Mouse (Mus musculus) embryonic facial prominence, embryonic 14.5 days (tissue): ENCODE measurements around the gene Pmpca. TPM values are rescaled to one million over a fixed set of nuclear protein-coding genes. Genes with fewer than 3 reads are reported as not detected.

ENCODE experiments used
- ATAC-seq: fragments of 200-750 bp; cut with Nextera tagmentation; 2 replicates; pipeline ENCODE4 v1.8.0; 2017; ENCODE audit warnings: low read depth, moderate number of reproducible peaks, moderate TSS enrichment
- DNase-seq: peaks from one replicate; pipeline ENCODE4 v3.0.0-alpha.2; 2015; ENCODE audit warnings: low spot score
- H3K27ac ChIP-seq: fragments of 300-500 bp; sonication (generic); replicated peaks from 2 replicates; pipeline ENCODE4 v1.5.1; 2014; ENCODE audit warnings: low read depth, mild to moderate bottlenecking, low read length, moderate library complexity
- H3K27me3 ChIP-seq: fragments of 300-500 bp; sonication (generic); replicated peaks from 2 replicates; pipeline ENCODE4 v1.6.1; 2014; ENCODE audit warnings: low read length; ENCODE audit not compliant: control insufficient read depth, insufficient read depth
- H3K36me3 ChIP-seq: fragments of 300-500 bp; sonication (generic); 2 replicates; pipeline ENCODE4 v1.6.1; 2014; ENCODE audit warnings: low read length, mixed read lengths; ENCODE audit not compliant: control insufficient read depth, insufficient read depth
- H3K4me1 ChIP-seq: fragments of 300-500 bp; sonication (generic); 2 replicates; pipeline ENCODE4 v1.6.1; 2014; ENCODE audit warnings: antibody characterized with exemption, low read length; ENCODE audit not compliant: control insufficient read depth, insufficient read depth
- H3K4me2 ChIP-seq: fragments of 300-500 bp; sonication (generic); 2 replicates; pipeline ENCODE4 v1.6.1; 2014; ENCODE audit warnings: low read depth, mild to moderate bottlenecking, low read length, moderate library complexity, mixed read lengths
- H3K4me3 ChIP-seq: fragments of 300-500 bp; sonication (generic); 2 replicates; pipeline ENCODE4 v1.5.1; 2014; ENCODE audit warnings: low read depth, mild to moderate bottlenecking, low read length
- H3K9ac ChIP-seq: fragments of 300-500 bp; sonication (generic); 2 replicates; pipeline ENCODE4 v1.6.1; 2014; ENCODE audit warnings: low read depth, mild to moderate bottlenecking, low read length, moderate library complexity, mixed read lengths
- H3K9me3 ChIP-seq: fragments of 300-500 bp; sonication (generic); 2 replicates; pipeline ENCODE4 v1.6.1; 2016; ENCODE audit warnings: low read length; ENCODE audit not compliant: control insufficient read depth
- WGBS: fragments of 180-500 bp; shearing (Covaris S2); extraction: QIAGEN DNeasy Blood & Tissue Kit; methylation state at CpG from one replicate; pipeline ENCODE4 v1.1.7; 2014; 5-methylcytosine and 5-hydroxymethylcytosine counted together
- polyA plus RNA-seq: library from polyadenylated mRNA; unstranded; fragments of >200 nt; fragmentation: Nextera tagmentation; extraction: Ambion mirVana; gene quantifications from 2 replicates; pipeline ENCODE4 v1.2.1, GENCODE M21; 2014

The Pmpca gene
- polyA plus RNA-seq, 1 experiment from 2014 or later: 71.9 TPM

DNA sequence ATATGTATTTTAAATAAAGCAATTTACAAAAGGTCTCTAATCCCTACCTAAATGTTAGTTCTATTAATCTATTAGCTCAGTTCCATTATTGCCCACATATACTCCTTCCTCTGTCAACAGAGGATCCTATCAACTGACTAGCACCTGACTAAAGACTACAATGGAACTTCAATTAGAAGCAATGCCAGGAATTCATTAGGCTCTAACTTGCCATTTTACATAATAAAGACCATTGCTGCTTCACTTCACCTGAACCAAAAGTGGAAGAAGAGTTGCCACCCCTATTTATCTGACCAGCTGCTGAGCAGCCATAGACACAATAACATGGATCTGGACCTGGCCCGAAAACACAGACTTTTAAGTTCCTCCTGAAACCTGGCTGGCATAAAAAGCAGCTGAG is 53.7 kb downstream of the Pmpca start:
- DNase-seq: no peak
- no peak for ATAC-seq
- H3K4me3 ChIP-seq: no peak overlapping the region
- no peaks in the 10 kb centered on the region for H3K27me3 ChIP-seq
- no peak overlapping the region for H3K9ac ChIP-seq
- H3K9me3 ChIP-seq: no peaks in the 10 kb centered on the region
- peaks cover 42% of the 10 kb centered on the region for H3K36me3 ChIP-seq
- 90% methylated on average over 1 of the region's 1 CpGs for WGBS
- H3K27ac ChIP-seq: no peak overlapping the region
- H3K4me1 ChIP-seq: peaks cover 16% of the 10 kb centered on the region
- peak overlapping the region; percentile 77; the same call in 1 of the 2 replicates for H3K4me2 ChIP-seq

DNA sequence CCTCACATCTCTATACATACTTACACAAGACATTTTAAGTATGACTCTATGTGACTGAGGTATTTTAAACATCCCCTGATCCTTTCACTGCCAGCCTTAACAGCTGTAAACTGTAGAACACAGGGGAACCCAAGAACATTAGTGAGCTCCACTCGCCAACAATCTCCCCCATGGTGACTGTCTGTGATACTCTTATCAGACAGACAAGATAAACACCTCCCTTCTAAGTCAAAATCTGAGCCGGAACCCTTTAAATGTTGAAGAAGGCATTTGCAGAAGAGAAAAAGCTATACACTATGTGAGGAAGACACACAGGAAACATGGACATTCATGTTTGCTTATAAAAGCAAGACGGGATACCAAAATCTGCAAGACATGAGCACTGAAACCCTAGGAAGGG is 54.7 kb downstream of the Pmpca start:
- H3K9ac ChIP-seq: peak overlapping the region; percentile 89
- DNase-seq (no peak), ATAC-seq (no peak)
- H3K27me3 ChIP-seq: no peaks in the 10 kb centered on the region
- H3K4me1 ChIP-seq: peaks cover 16% of the 10 kb centered on the region
- H3K4me3 ChIP-seq: peak overlapping the region; percentile 89
- H3K9me3 ChIP-seq: no peaks in the 10 kb centered on the region
- WGBS: 41% methylated on average over 3 of the region's 3 CpGs
- peak overlapping the region; percentile 77 for H3K4me2 ChIP-seq
- peaks cover 32% of the 10 kb centered on the region for H3K36me3 ChIP-seq
- H3K27ac ChIP-seq: no peak overlapping the region

DNA sequence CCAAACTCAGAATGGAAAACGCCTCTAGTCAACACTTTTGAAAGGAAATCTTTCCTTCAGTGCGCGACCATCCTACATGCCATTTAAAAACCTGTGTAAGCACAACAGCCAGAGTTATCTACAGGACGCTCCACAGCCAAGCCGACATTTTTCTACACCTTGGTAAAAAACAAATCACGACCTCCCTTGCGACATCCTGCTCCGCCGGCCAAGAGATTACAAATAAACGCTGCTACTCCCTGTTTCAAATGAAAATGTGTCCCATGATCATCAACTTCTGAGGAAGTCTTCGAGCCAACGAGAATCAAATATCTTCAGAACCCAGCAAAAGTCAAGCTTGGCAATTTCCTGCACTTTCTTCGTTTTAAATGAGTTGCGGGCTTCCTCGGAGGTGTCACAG is 55.2 kb downstream of the Pmpca start:
- Histone ChIP-seq H3K4me1 (peaks cover 16% of the 10 kb centered on the region), H3K9ac (peak overlapping the region; percentile 89), H3K4me3 (peak overlapping the region; percentile 89), H3K36me3 (peaks cover 27% of the 10 kb centered on the region), H3K27me3 (no peaks in the 10 kb centered on the region), H3K9me3 (no peaks in the 10 kb centered on the region), H3K27ac (peak overlapping the region; percentile 88), H3K4me2 (peak overlapping the region; percentile 77)
- 3% methylated on average over 15 of the region's 15 CpGs for WGBS
- ATAC-seq (no peak), DNase-seq (no peak)

DNA sequence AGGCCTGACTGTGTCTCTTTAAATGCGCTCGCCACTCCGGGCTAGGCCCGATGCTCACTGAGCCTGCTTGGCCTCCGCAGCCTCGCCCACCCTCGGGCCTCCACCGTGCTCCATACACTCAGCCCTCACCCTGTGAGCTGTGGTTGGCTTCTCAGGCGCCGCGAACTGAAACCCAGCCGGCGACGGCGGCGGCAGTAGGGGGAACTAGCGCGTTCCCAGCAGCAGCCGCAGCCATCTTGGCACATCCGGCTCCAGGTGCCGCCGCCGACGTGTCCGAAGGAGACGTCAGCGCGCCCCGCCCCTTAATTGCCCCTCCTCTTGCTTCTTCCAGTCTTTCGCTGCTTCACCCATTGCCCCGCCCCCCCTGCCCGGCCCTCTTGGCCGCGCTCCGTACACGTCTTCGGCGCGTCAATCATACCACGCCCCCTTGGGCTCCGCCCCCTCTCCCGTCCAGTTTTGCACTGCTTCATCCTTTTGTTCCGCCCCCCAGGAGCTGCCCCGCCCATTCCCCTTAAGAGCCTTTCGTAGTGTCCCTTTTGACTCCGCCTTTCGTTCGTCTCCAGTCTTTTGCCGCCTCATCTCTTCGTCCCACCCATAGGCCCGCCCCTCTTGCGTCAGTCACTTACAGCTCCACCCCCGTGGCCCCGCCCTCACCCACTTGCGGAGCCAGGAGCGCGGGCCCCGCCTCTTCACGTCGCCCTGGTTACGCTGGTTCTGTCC is 56.0 kb downstream of the Pmpca start, which contains the start of gene Sec16a:
Sec16a (minus strand) TSS at position 271 of the 720 bp plus-strand sequence.
- no peaks in the 10 kb centered on the region for H3K27me3 ChIP-seq
- DNase-seq (peak; percentile 100), ATAC-seq (peak; percentile 93)
- WGBS: under 1% methylated on average over 51 of the region's 61 CpGs
- H3K4me3 ChIP-seq: peak within 1 kb of the TSS; percentile 89
- peaks cover 20% of the 10 kb centered on the region for H3K36me3 ChIP-seq
- H3K27ac ChIP-seq: peak within 1 kb of the TSS; percentile 90
- peaks cover 16% of the 10 kb centered on the region for H3K4me1 ChIP-seq
- peak within 1 kb of the TSS; percentile 89 for H3K9ac ChIP-seq
- H3K9me3 ChIP-seq: no peaks in the 10 kb centered on the region
- H3K4me2 ChIP-seq: peak within 1 kb of the TSS; percentile 77

DNA sequence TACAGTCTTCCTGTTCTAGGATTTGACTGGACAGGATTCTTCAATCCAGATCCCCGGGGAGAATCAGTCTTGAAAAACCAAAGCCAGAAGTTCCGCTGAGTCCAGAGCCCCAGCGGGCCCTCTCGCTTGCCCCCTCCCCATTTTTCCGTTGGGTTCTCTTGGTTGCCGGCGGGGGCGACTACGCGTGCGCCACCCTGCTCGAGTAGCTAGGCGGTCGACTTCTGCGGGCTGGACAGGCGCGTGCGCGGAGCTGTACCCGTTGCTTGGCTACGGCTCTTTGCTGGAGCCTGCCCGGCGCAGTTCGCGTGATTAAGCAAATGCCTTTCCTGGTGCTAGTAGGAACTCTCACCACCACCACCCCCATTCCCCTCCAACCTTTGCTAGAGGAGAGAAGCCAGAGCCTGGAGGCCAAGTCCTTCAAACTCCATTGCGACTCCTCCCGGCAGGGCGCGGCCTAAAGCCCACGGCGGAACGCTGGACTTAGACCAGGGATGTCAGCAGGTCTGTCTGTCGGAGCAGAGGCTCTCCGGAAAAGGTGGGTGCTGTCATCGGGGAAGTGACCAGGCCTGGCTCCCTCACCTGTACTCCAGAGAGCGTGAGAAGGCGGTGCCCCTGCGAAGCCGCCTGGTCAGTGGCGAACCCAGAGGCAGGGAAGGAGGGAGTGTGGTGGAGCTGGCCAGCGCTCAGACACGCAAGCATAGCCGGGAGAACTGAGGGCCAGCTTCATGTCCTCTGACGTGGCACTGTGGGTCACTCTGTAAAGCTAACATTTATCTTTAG is 56.7 kb downstream of the Pmpca start:
- WGBS: under 1% methylated on average over 34 of the region's 44 CpGs
- H3K9me3 ChIP-seq: no peaks in the 10 kb centered on the region
- DNase-seq (peak; percentile 97), ATAC-seq (peak; percentile 92)
- H3K36me3 ChIP-seq: peaks cover 12% of the 10 kb centered on the region
- peak overlapping the region; percentile 89 for H3K4me3 ChIP-seq
- peak overlapping the region; percentile 69 for H3K9ac ChIP-seq
- peak overlapping the region; percentile 90 for H3K27ac ChIP-seq
- peak overlapping the region; percentile 70 for H3K4me2 ChIP-seq
- H3K27me3 ChIP-seq: no peaks in the 10 kb centered on the region
- peaks cover 16% of the 10 kb centered on the region for H3K4me1 ChIP-seq

DNA sequence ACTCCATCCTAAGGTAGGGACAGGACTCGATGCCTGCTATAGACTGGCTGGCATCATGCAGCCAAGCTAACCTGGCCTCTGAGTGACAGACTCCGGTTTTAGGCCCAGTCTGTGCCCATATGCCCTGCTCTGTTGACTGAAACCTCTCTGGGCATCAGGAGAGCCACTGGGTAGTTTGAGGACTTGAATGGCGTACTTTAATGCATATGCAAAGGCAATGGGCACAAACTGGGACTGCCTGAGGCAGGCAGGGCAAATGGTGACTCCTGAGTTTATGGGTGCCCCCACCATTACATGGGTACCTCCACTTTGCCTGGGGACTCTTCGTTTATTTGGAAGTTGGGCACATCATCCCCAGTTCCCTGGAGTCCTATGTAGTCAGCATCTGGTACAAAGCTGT is 57.5 kb downstream of the Pmpca start:
- DNase-seq: no peak
- 68% methylated on average over 4 of the region's 4 CpGs for WGBS
- Histone ChIP-seq H3K4me3 (peak overlapping the region; percentile 89), H3K27me3 (no peaks in the 10 kb centered on the region), H3K9me3 (no peaks in the 10 kb centered on the region), H3K4me2 (peak overlapping the region; percentile 70), H3K9ac (peak overlapping the region; percentile 69), H3K4me1 (peaks cover 16% of the 10 kb centered on the region), H3K27ac (no peak overlapping the region), H3K36me3 (peaks cover 4% of the 10 kb centered on the region)
- ATAC-seq: no peak

Other genes starting within 250 kb of the Pmpca start
- gene Lhx3, start 181.1 kb upstream of the Pmpca start, polyA plus RNA-seq: 1.2 and 1.4 TPM in 2 replicates
- 17.2 and 18.4 TPM in 2 replicates for gene Qsox2, start 151.8 kb upstream of the Pmpca start, polyA plus RNA-seq
- gene Ccdc187, start 94.8 kb upstream of the Pmpca start, polyA plus RNA-seq: 0.17 and 0.28 TPM in 2 replicates
- gene Gpsm1, start 73.8 kb upstream of the Pmpca start, polyA plus RNA-seq: 29.3 and 33.8 TPM in 2 replicates
- 24.2 and 27.6 TPM in 2 replicates for gene Dnlz, start 37.2 kb upstream of the Pmpca start, polyA plus RNA-seq
- 1.3 and 2.1 TPM in 2 replicates for gene Card9, start 28.4 kb upstream of the Pmpca start, polyA plus RNA-seq
- gene Snapc4, start 8.7 kb upstream of the Pmpca start, polyA plus RNA-seq: 20.2 and 22.9 TPM in 2 replicates
- 102 and 109 TPM in 2 replicates for gene Entr1, start within 50 bp of the Pmpca start, polyA plus RNA-seq
- gene Inpp5e, start 19.9 kb downstream of the Pmpca start, polyA plus RNA-seq: 16.3 and 17.8 TPM in 2 replicates
- 38.6 and 42.0 TPM in 2 replicates for gene Sec16a, start 55.9 kb downstream of the Pmpca start, polyA plus RNA-seq
- 29.9 and 35.8 TPM in 2 replicates for gene Notch1, start 127.3 kb downstream of the Pmpca start, polyA plus RNA-seq
- 110 and 119 TPM in 2 replicates for gene Egfl7, start 190.7 kb downstream of the Pmpca start, polyA plus RNA-seq
- not detected in 2 replicates for gene Gm20532, start 197.3 kb downstream of the Pmpca start, polyA plus RNA-seq
- 25.1 and 26.7 TPM in 2 replicates for gene Agpat2, start 215.1 kb downstream of the Pmpca start, polyA plus RNA-seq
- 31.1 and 40.1 TPM in 2 replicates for gene Fam69b, start 239.1 kb downstream of the Pmpca start, polyA plus RNA-seq